In the genomic region with DNA sequence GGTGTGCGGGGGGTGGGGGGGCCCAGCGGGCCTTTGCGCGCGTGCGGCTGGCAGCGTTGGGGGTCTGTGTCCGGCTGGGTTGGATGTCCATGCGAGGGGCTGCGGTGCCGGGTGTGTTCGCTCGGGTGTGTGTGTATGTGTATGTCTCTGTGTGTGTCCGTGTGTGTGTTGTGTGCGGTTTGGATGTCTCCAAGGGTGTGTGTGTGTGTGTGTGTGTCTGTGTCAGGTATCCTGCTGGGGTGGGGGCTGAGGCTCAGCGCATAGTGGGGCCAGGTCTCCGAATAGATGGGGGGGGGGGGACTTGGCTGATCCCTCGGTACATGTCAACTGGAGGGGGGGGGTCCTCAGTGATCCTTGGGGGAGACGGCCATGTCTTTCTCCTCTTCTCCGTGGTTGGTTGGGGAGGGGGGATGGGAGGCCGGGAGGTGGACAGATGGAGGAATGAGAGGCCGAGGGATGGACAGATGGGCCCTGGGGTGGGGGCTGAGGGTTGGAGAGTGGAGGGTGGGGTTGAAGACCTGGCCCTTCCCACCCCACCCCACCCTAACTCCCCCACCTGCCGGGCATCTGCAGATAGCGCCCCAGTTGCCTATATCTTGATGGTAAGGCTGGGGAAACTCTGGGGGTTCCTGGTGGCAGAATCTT, we compare ENCODE assay signal across 8 mouse cellular contexts. TPM values are rescaled to one million over a fixed set of nuclear protein-coding genes. Genes with fewer than 3 reads are reported as not detected.
DNase-seq lines count a peak whose midpoint lies in the region; ATAC-seq and TF ChIP-seq lines count a peak whose summit lies in the region.
"Had no signal": no experiment of that assay in that cellular context is flagged by ENCODE, and none has a peak within 500 bp of the region (broad histone marks: within the 10 kb centered on the region; RNA-seq: fewer than 3 reads in every experiment).

No protein-coding gene starts in this region.

- H3K27ac ChIP-seq in kidney, embryonic 16.5 days (ENCODE audit: low read length): no peak overlapping the region
- H3K27ac ChIP-seq in cortical plate, adult 2 months (ENCODE audit: insufficient read depth, low read length): no peak overlapping the region
- H3K27ac ChIP-seq in hindbrain, embryonic 10.5 days: peak overlapping the region; percentile 89
- peak overlapping the region; percentile 80 for H3K27ac ChIP-seq in midbrain, embryonic 13.5 days

- no peak for TF ChIP-seq CTCF in cortical plate, adult 2 months (IDR thresholded peaks at IDR 0.05; ENCODE audit: extremely low read depth, insufficient read depth, low read length)

- peaks cover 8% of the 10 kb centered on the region; the same call in 1 of the 2 replicates for H3K4me1 ChIP-seq in kidney, embryonic 16.5 days (ENCODE audit: insufficient read depth, low read length)
- H3K4me1 ChIP-seq in cortical plate, adult 2 months (ENCODE audit: control insufficient read depth, insufficient read depth, low read length): peaks cover 2% of the 10 kb centered on the region; the same call in 1 of the 2 replicates
- peaks cover 29% of the 10 kb centered on the region for H3K4me1 ChIP-seq in hindbrain, embryonic 10.5 days (replicated peaks)
- peaks cover 22% of the 10 kb centered on the region for H3K4me1 ChIP-seq in midbrain, embryonic 13.5 days (replicated peaks)

- H3K4me2 ChIP-seq in kidney, embryonic 16.5 days (replicated peaks; ENCODE audit: low read depth, low read length): peak overlapping the region; percentile 99
- peak overlapping the region; percentile 77 for H3K4me2 ChIP-seq in midbrain, embryonic 13.5 days (replicated peaks)

- ATAC-seq in kidney, embryonic 16.5 days (ENCODE audit: low FRiP score, low TSS enrichment): peak; percentile 42; the same call in 1 of the 2 replicates
- peak; percentile 74 for ATAC-seq in midbrain, embryonic 13.5 days
- no peak for ATAC-seq in erythroid progenitor cell, adult 5-6 weeks (replicated peaks; ENCODE audit: low FRiP score, poor library complexity, severe bottlenecking)

- no peaks in the 10 kb centered on the region for H3K9me3 ChIP-seq in kidney, embryonic 16.5 days (ENCODE audit: low read length)
- H3K9me3 ChIP-seq in hindbrain, embryonic 10.5 days: no peaks in the 10 kb centered on the region
- H3K9me3 ChIP-seq in midbrain, embryonic 13.5 days: no peaks in the 10 kb centered on the region

- 0 out of 2 replicates have a peak, but pooled peaks cover 3% of the 10 kb centered on the region for H3K36me3 ChIP-seq in kidney, embryonic 16.5 days (ENCODE audit: insufficient read depth, low read length)
- H3K36me3 ChIP-seq in hindbrain, embryonic 10.5 days: peaks cover 34% of the 10 kb centered on the region
- peaks cover 30% of the 10 kb centered on the region for H3K36me3 ChIP-seq in midbrain, embryonic 13.5 days

- peak overlapping the region; percentile 84 for H3K9ac ChIP-seq in kidney, embryonic 16.5 days (replicated peaks; ENCODE audit: low read length)
- peak overlapping the region; percentile 93 for H3K9ac ChIP-seq in midbrain, embryonic 13.5 days (replicated peaks)

- no peak for TF ChIP-seq POLR2A in cortical plate, adult 2 months (IDR thresholded peaks at IDR 0.05; ENCODE audit: extremely low read depth, insufficient read depth, low read length)

- DNase-seq in kidney, postnatal 14 days: no peak
- DNase-seq in hindbrain, embryonic 10.5 days (ENCODE audit: low spot score): peak; percentile 21
- DNase-seq in thymus, postnatal 36 days: no peak

- no peaks in the 10 kb centered on the region for H3K27me3 ChIP-seq in kidney, embryonic 16.5 days (ENCODE audit: insufficient read depth, low read length)
- peaks cover 11% of the 10 kb centered on the region; the same call in 1 of the 2 replicates for H3K27me3 ChIP-seq in hindbrain, embryonic 10.5 days (ENCODE audit: insufficient read depth, poor library complexity, severe bottlenecking)
- no peaks in the 10 kb centered on the region for H3K27me3 ChIP-seq in midbrain, embryonic 13.5 days

- 3% methylated on average over 22 of the region's 24 CpGs for WGBS in kidney, embryonic 16.5 days
- 3% methylated on average over 24 of the region's 24 CpGs for WGBS in hindbrain, embryonic 10.5 days
- WGBS in midbrain, embryonic 13.5 days: 3% methylated on average over 22 of the region's 24 CpGs

- H3K4me3 ChIP-seq in kidney, embryonic 16.5 days (ENCODE audit: low read length): peak overlapping the region; percentile 82
- peak overlapping the region; percentile 100 for H3K4me3 ChIP-seq in cortical plate, adult 2 months (ENCODE audit: insufficient read depth, low read length)
- H3K4me3 ChIP-seq in hindbrain, embryonic 10.5 days: peak overlapping the region; percentile 95
- H3K4me3 ChIP-seq in midbrain, embryonic 13.5 days (replicated peaks): peak overlapping the region; percentile 87

RNA-seq across cellular contexts. Expression of a gene that starts 0.7 kb away (rescaled TPM):
- 2.2 and 2.8 TPM in 2 replicates for polyA plus RNA-seq in kidney, embryonic 16.5 days (2015; fragmentation: Nextera tagmentation; extraction: Ambion mirVana)
- 47.0 and 51.1 TPM in 2 replicates for polyA plus RNA-seq in cortical plate, adult 2 months (2012; rRNA removed)
- 4.4 and 5.2 TPM in 2 replicates for polyA plus RNA-seq in hindbrain, embryonic 10.5 days (2016; fragmentation: Nextera tagmentation; extraction: Ambion mirVana)
- polyA plus RNA-seq in midbrain, embryonic 13.5 days (2015; fragmentation: Nextera tagmentation; extraction: Ambion mirVana): 9.1 and 11.8 TPM in 2 replicates
- total RNA-seq in erythroid progenitor cell, adult 5-6 weeks (2015; ENCODE audit: low replicate concordance): 0.84 TPM in 1 of 2 replicates, not detected in the other
- not detected in 2 replicates for total RNA-seq in erythroid progenitor cell, adult 5-6 weeks (2017; ENCODE audit: low replicate concordance)

RNA-seq across cellular contexts. Expression of a gene that starts 15.2 kb away (rescaled TPM):
- polyA plus RNA-seq in kidney, embryonic 16.5 days (2015; fragmentation: Nextera tagmentation; extraction: Ambion mirVana): 13.6 and 15.5 TPM in 2 replicates
- polyA plus RNA-seq in cortical plate, adult 2 months (2012; rRNA removed): 2.8 and 5.1 TPM in 2 replicates
- 6.7 and 7.1 TPM in 2 replicates for polyA plus RNA-seq in hindbrain, embryonic 10.5 days (2016; fragmentation: Nextera tagmentation; extraction: Ambion mirVana)
- 3.0 and 4.7 TPM in 2 replicates for polyA plus RNA-seq in midbrain, embryonic 13.5 days (2015; fragmentation: Nextera tagmentation; extraction: Ambion mirVana)
- total RNA-seq in erythroid progenitor cell, adult 5-6 weeks (2015; ENCODE audit: low replicate concordance): 79.3 and 117 TPM in 2 replicates
- 55.6 and 119 TPM in 2 replicates for total RNA-seq in erythroid progenitor cell, adult 5-6 weeks (2017; ENCODE audit: low replicate concordance)

RNA-seq across cellular contexts. Expression of a gene that starts 57.8 kb away (rescaled TPM):
- not detected in 2 replicates for polyA plus RNA-seq in kidney, embryonic 16.5 days (2015; fragmentation: Nextera tagmentation; extraction: Ambion mirVana)
- polyA plus RNA-seq in cortical plate, adult 2 months (2012; rRNA removed): not detected in 2 replicates
- polyA plus RNA-seq in hindbrain, embryonic 10.5 days (2016; fragmentation: Nextera tagmentation; extraction: Ambion mirVana): not detected in 2 replicates
- polyA plus RNA-seq in midbrain, embryonic 13.5 days (2015; fragmentation: Nextera tagmentation; extraction: Ambion mirVana): not detected in 2 replicates
- not detected in 2 replicates for total RNA-seq in erythroid progenitor cell, adult 5-6 weeks (2015; ENCODE audit: low replicate concordance)
- not detected in 2 replicates for total RNA-seq in erythroid progenitor cell, adult 5-6 weeks (2017; ENCODE audit: low replicate concordance)
- total RNA-seq: adrenal gland, postnatal 14 days had no signal

RNA-seq across cellular contexts. Expression of a gene that starts 59.7 kb away (rescaled TPM):
- polyA plus RNA-seq in kidney, embryonic 16.5 days (2015; fragmentation: Nextera tagmentation; extraction: Ambion mirVana): 97.4 and 108 TPM in 2 replicates
- polyA plus RNA-seq in cortical plate, adult 2 months (2012; rRNA removed): 101 and 108 TPM in 2 replicates
- 83.2 and 85.4 TPM in 2 replicates for polyA plus RNA-seq in hindbrain, embryonic 10.5 days (2016; fragmentation: Nextera tagmentation; extraction: Ambion mirVana)
- polyA plus RNA-seq in midbrain, embryonic 13.5 days (2015; fragmentation: Nextera tagmentation; extraction: Ambion mirVana): 97.9 and 99.2 TPM in 2 replicates
- 21.4 and 56.6 TPM in 2 replicates for total RNA-seq in erythroid progenitor cell, adult 5-6 weeks (2015; ENCODE audit: low replicate concordance)
- total RNA-seq in erythroid progenitor cell, adult 5-6 weeks (2017; ENCODE audit: low replicate concordance): 32.5 and 42.5 TPM in 2 replicates

RNA-seq across cellular contexts. Expression of a gene that starts 60.0 kb away (rescaled TPM):
- 52.9 and 55.9 TPM in 2 replicates for polyA plus RNA-seq in kidney, embryonic 16.5 days (2015; fragmentation: Nextera tagmentation; extraction: Ambion mirVana)
- polyA plus RNA-seq in cortical plate, adult 2 months (2012; rRNA removed): 38.6 and 42.6 TPM in 2 replicates
- 62.9 and 65.0 TPM in 2 replicates for polyA plus RNA-seq in hindbrain, embryonic 10.5 days (2016; fragmentation: Nextera tagmentation; extraction: Ambion mirVana)
- 43.4 and 49.5 TPM in 2 replicates for polyA plus RNA-seq in midbrain, embryonic 13.5 days (2015; fragmentation: Nextera tagmentation; extraction: Ambion mirVana)
- 0.84 and 13.0 TPM in 2 replicates for total RNA-seq in erythroid progenitor cell, adult 5-6 weeks (2015; ENCODE audit: low replicate concordance)
- 2.6 and 4.4 TPM in 2 replicates for total RNA-seq in erythroid progenitor cell, adult 5-6 weeks (2017; ENCODE audit: low replicate concordance)

Comparison
In these comparisons a context has a peak if more than half of its experiments do, and no peak if none do; other contexts are left out.
1. H3K27ac ChIP-seq: peak in hindbrain, embryonic 10.5 days (single experiment) and midbrain, embryonic 13.5 days (single experiment); none in kidney, embryonic 16.5 days (single experiment) and cortical plate, adult 2 months (single experiment).
2. Peak in every context shown above with its lines, with median percentiles within 50 percentile points of each other: H3K4me3 ChIP-seq.